Mouse (Mus musculus): ENCODE data around the gene Ecsit. TPM values are rescaled to one million over a fixed set of nuclear protein-coding genes. Genes with fewer than 3 reads are reported as not detected.

Gene Ecsit
- polyA plus RNA-seq, 1 experiment from 2014 or later: 30.0 TPM

DNA sequence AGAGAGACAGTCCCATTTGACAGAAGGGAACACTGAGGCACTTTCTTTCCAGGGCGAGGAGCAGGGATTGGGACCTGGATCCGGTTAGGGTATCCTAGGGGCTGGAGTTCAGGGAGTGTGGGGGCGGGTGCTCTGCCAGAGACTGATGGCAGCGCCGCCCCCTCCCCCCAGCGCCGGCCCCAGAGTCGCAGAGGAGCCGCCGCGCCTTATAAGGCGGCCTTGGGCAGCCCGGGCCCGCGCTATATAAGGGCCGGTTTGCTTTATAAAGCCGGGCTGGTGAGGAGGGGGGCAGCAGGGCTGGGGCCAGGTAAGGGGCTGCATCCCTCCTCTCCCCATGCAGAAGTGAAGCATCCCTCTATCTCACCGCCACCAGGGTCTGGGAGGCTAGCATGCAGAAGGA is 14.7 kb upstream of the Ecsit start:
- H3K36me3 ChIP-seq (ENCODE audit: control insufficient read depth, insufficient read depth, low read length): no peaks in the 10 kb centered on the region
- H3K27me3 ChIP-seq (replicated peaks; ENCODE audit: control insufficient read depth, insufficient read depth, low read length): peaks cover 20% of the 10 kb centered on the region
- no peak overlapping the region for H3K4me2 ChIP-seq (ENCODE audit: low read depth, low read length)
- no peak overlapping the region for H3K27ac ChIP-seq (replicated peaks; ENCODE audit: low read depth, low read length)
- no peak overlapping the region for H3K9ac ChIP-seq (ENCODE audit: low read depth, low read length)
- H3K4me3 ChIP-seq (ENCODE audit: low read depth, low read length): peak overlapping the region; percentile 11; the same call in 1 of the 2 replicates
- no peaks in the 10 kb centered on the region for H3K9me3 ChIP-seq (ENCODE audit: control insufficient read depth, low read length)
- no peak for DNase-seq (ENCODE audit: low spot score)
- no peaks in the 10 kb centered on the region; the same call in 1 of the 2 replicates for H3K4me1 ChIP-seq (ENCODE audit: control insufficient read depth, insufficient read depth, low read length)
- 3% methylated on average over 14 of the region's 18 CpGs for WGBS
- no peak for ATAC-seq (ENCODE audit: low read depth)

DNA sequence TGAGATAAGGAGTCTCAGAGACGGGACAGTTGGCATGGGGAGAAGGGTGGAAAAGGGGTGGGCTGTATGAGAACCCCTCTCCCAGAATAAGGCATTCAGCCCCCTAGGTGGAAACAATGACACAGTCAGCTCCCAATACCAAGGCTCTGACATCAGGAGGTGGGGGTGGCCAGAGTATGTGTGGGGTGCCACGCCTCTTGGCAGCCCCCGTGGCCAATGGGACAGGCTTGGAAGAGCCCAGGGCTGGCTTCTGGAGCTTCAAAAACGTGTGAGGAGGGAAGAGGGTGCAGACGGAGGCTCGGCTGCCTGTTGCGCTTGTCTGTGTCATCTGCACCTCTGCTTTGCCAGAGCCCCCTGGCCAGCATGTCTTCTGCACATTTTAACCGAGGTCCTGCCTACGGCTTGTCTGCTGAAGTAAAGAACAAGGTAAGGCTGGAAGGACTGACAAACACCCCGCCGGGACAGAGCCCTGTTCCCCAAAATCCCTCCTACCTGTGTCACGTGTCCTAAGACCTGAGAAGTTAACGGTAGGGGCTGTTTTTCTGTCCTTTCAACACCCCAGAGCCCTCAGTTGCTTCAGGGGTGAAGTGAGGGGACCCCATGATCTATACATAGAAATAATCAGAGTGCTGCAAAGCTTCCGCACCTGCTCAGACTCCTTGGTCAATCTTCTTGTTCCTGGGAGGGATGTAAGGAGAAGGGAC is 13.9 kb upstream of the Ecsit start, which contains the start of gene Cnn1:
Gene Cnn1, plus strand, starts transcription at position 224 of the 704 bp plus-strand sequence.
- Histone ChIP-seq H3K27ac (replicated peaks; ENCODE audit: low read depth, low read length) (no peak within 1 kb of the TSS), H3K4me2 (ENCODE audit: low read depth, low read length) (0 out of 2 replicates have a peak within 1 kb of the TSS, but pooled peaks have one; percentile 18), H3K9me3 (ENCODE audit: control insufficient read depth, low read length) (no peaks in the 10 kb centered on the region), H3K36me3 (ENCODE audit: control insufficient read depth, insufficient read depth, low read length) (no peaks in the 10 kb centered on the region), H3K4me1 (ENCODE audit: control insufficient read depth, insufficient read depth, low read length) (no peaks in the 10 kb centered on the region; the same call in 1 of the 2 replicates), H3K4me3 (ENCODE audit: low read depth, low read length) (peak within 1 kb of the TSS; percentile 11; the same call in 1 of the 2 replicates), H3K27me3 (replicated peaks; ENCODE audit: control insufficient read depth, insufficient read depth, low read length) (peaks cover 20% of the 10 kb centered on the region), H3K9ac (ENCODE audit: low read depth, low read length) (no peak within 1 kb of the TSS; the same call in 1 of the 2 replicates)
- DNase-seq (ENCODE audit: low spot score): peak; percentile 41
- WGBS: 7% methylated on average over 9 of the region's 14 CpGs
- ATAC-seq (ENCODE audit: low read depth): no peak

DNA sequence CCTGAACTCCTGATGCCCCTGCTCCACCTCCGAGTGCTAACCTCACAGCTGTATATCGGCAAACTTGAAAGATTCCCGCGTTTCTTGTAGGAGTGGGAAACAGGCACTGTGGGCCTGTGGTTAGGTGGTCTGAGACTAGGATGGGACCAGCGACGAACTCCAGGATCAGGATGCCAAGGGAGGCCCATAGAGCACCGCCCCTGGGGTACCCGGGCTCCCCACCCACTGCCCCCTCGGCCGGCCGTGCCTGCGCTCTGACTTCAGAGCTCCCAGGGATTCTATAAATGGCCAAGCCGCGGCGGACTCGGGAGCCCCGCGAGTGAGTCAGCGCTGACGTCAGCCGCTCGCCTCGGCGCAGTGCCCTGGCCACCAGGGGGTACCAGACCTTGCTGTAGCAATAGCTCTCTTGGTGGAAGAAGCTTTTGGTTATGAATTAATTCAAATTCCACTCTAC is 10.6 kb upstream of the Ecsit start:
- peak; percentile 81 for ATAC-seq (ENCODE audit: low read depth)
- Histone ChIP-seq H3K27ac (replicated peaks; ENCODE audit: low read depth, low read length) (no peak overlapping the region), H3K4me2 (ENCODE audit: low read depth, low read length) (peak overlapping the region; percentile 71), H3K36me3 (ENCODE audit: control insufficient read depth, insufficient read depth, low read length) (no peaks in the 10 kb centered on the region), H3K4me3 (ENCODE audit: low read depth, low read length) (peak overlapping the region; percentile 33), H3K9me3 (ENCODE audit: control insufficient read depth, low read length) (no peaks in the 10 kb centered on the region), H3K27me3 (replicated peaks; ENCODE audit: control insufficient read depth, insufficient read depth, low read length) (peaks cover 19% of the 10 kb centered on the region), H3K9ac (ENCODE audit: low read depth, low read length) (peak overlapping the region; percentile 52; the same call in 1 of the 2 replicates), H3K4me1 (ENCODE audit: control insufficient read depth, insufficient read depth, low read length) (no peaks in the 10 kb centered on the region; the same call in 1 of the 2 replicates)
- 2% methylated on average over 19 of the region's 24 CpGs for WGBS
- peak; percentile 76 for DNase-seq (ENCODE audit: low spot score)

DNA sequence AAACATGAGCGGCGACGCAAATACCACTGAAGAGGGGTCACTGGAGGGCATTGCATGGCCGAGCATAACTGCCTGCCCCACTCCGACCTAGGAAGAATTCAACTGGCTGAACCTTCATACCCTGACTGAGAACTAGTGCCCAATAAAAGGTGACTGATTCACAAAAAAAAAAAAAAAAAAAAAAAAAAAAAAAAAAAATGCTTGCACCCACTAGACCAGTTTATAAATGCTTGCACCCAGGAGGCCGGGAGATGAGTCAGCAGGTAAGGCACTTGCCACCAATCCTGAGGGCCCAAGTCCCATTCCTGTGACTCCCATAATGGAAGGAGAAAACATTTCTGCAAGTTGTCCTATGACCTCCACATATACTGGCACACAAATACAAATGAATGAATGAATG is 7.5 kb upstream of the Ecsit start:
- Histone ChIP-seq H3K4me2 (ENCODE audit: low read depth, low read length) (no peak overlapping the region), H3K27me3 (replicated peaks; ENCODE audit: control insufficient read depth, insufficient read depth, low read length) (no peaks in the 10 kb centered on the region), H3K4me3 (ENCODE audit: low read depth, low read length) (no peak overlapping the region), H3K27ac (replicated peaks; ENCODE audit: low read depth, low read length) (no peak overlapping the region), H3K36me3 (ENCODE audit: control insufficient read depth, insufficient read depth, low read length) (no peaks in the 10 kb centered on the region), H3K4me1 (ENCODE audit: control insufficient read depth, insufficient read depth, low read length) (no peaks in the 10 kb centered on the region), H3K9me3 (ENCODE audit: control insufficient read depth, low read length) (no peaks in the 10 kb centered on the region), H3K9ac (ENCODE audit: low read depth, low read length) (no peak overlapping the region)
- 90% methylated on average over 6 of the region's 6 CpGs for WGBS
- ATAC-seq (ENCODE audit: low read depth): no peak
- DNase-seq (ENCODE audit: low spot score): no peak

DNA sequence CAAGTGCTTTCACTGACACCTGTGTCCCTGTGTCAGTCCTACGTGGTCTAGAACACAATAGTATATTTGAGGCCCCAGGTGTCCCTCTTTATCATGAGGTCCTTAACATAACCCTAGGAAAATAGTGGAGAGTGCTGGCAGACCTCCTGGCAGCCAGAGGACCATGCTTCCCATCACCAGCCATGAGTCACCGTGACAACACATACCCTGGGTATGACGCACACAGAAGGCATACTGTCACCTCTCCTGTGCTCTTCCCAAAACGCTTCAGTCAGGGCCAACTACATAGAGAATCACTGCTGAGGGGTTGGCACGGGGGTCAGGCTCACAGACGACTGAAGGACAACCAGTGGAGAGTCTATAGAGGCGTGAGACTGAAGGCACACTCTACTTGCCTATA is 4.7 kb upstream of the Ecsit start:
- ATAC-seq (ENCODE audit: low read depth): no peak
- Histone ChIP-seq H3K27me3 (replicated peaks; ENCODE audit: control insufficient read depth, insufficient read depth, low read length) (no peaks in the 10 kb centered on the region), H3K9ac (ENCODE audit: low read depth, low read length) (no peak overlapping the region), H3K27ac (replicated peaks; ENCODE audit: low read depth, low read length) (no peak overlapping the region), H3K4me3 (ENCODE audit: low read depth, low read length) (no peak overlapping the region), H3K4me1 (ENCODE audit: control insufficient read depth, insufficient read depth, low read length) (peaks cover 3% of the 10 kb centered on the region; the same call in 1 of the 2 replicates), H3K4me2 (ENCODE audit: low read depth, low read length) (no peak overlapping the region), H3K36me3 (ENCODE audit: control insufficient read depth, insufficient read depth, low read length) (no peaks in the 10 kb centered on the region), H3K9me3 (ENCODE audit: control insufficient read depth, low read length) (no peaks in the 10 kb centered on the region)
- DNase-seq (ENCODE audit: low spot score): no peak
- WGBS: 85% methylated on average over 7 of the region's 7 CpGs

DNA sequence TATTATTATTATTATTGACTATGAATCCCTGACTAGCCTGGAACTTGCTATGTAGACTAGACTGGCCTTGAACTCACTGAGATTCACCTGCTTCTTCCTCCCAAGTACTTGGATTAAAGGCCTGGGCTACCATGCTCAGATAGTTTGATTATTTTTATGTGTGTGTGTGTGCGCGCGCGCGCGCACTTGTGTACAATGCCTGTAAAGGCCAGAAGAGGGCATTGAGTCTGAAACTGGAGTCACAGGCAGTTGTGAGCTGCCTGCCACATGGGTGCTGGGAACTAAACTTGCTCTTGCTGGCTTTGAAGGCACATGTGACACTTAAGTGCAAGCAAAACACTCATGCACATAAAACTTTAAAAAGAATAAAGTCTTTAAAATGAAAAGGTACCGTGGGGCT is 4.0 kb upstream of the Ecsit start:
- Histone ChIP-seq H3K4me3 (ENCODE audit: low read depth, low read length) (no peak overlapping the region), H3K4me1 (ENCODE audit: control insufficient read depth, insufficient read depth, low read length) (peaks cover 6% of the 10 kb centered on the region; the same call in 1 of the 2 replicates), H3K36me3 (ENCODE audit: control insufficient read depth, insufficient read depth, low read length) (no peaks in the 10 kb centered on the region), H3K9me3 (ENCODE audit: control insufficient read depth, low read length) (no peaks in the 10 kb centered on the region), H3K27ac (replicated peaks; ENCODE audit: low read depth, low read length) (no peak overlapping the region), H3K27me3 (replicated peaks; ENCODE audit: control insufficient read depth, insufficient read depth, low read length) (no peaks in the 10 kb centered on the region), H3K4me2 (ENCODE audit: low read depth, low read length) (no peak overlapping the region), H3K9ac (ENCODE audit: low read depth, low read length) (no peak overlapping the region)
- DNase-seq (ENCODE audit: low spot score): no peak
- 98% methylated on average over 7 of the region's 7 CpGs for WGBS
- ATAC-seq (ENCODE audit: low read depth): no peak

DNA sequence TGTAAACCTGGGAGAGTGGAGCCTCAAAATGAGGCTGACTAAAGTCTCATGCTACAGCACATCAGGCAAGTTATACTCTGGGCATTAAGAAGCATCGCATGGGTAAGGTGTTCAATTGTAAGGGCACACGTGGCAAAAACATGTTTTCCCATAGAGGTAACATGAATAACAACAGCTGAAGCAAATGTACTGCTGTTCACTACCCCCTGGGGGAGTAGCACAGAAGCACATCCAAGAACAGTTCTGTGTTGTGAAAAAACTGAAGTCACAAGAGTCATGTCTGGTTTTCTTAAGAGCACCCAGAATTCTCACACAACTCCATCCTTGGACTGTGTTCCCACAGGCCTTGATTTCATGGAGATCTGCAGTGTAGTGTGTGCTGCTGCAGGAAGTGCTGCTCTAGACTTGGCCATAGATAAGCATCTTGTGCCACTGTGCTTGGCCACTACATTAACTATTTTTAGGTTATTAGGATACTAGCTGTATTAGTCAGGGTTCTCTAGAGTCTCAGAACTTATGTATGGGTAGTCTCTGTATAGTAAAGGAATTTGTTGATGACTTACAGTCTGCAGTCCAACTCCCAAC is 1.9 kb upstream of the Ecsit start:
- Histone ChIP-seq H3K27me3 (replicated peaks; ENCODE audit: control insufficient read depth, insufficient read depth, low read length) (no peaks in the 10 kb centered on the region), H3K36me3 (ENCODE audit: control insufficient read depth, insufficient read depth, low read length) (0 out of 2 replicates have a peak, but pooled peaks cover 4% of the 10 kb centered on the region), H3K27ac (replicated peaks; ENCODE audit: low read depth, low read length) (no peak overlapping the region), H3K4me2 (ENCODE audit: low read depth, low read length) (no peak overlapping the region), H3K4me1 (ENCODE audit: control insufficient read depth, insufficient read depth, low read length) (peaks cover 6% of the 10 kb centered on the region; the same call in 1 of the 2 replicates), H3K4me3 (ENCODE audit: low read depth, low read length) (no peak overlapping the region), H3K9me3 (ENCODE audit: control insufficient read depth, low read length) (no peaks in the 10 kb centered on the region), H3K9ac (ENCODE audit: low read depth, low read length) (no peak overlapping the region)
- DNase-seq (ENCODE audit: low spot score) (no peak), ATAC-seq (ENCODE audit: low read depth) (no peak)
- WGBS: 81% methylated on average over 2 of the region's 2 CpGs

DNA sequence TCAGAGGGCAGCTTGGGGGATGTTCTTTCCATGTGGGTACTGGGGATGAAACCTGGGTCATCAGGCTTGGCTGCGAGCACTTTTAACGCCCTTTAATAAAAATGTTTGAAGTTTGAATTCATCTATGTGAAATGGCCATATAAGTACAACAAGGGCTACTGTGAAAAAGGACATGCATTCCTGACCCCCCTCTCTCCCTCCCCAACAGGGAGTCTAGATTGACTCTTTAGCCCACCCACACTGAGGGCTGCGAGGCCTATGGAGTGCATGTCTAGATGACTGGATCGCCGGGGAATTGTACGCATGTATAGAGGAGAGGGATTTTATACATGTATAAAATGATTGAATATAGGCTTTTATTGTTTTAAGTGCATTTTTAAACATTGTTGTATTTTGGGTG is 774 bp upstream of the Ecsit start:
- Histone ChIP-seq H3K4me1 (ENCODE audit: control insufficient read depth, insufficient read depth, low read length) (peaks cover 6% of the 10 kb centered on the region; the same call in 1 of the 2 replicates), H3K36me3 (ENCODE audit: control insufficient read depth, insufficient read depth, low read length) (peaks cover 7% of the 10 kb centered on the region; the same call in 1 of the 2 replicates), H3K27ac (replicated peaks; ENCODE audit: low read depth, low read length) (peak overlapping the region; percentile 64), H3K4me2 (ENCODE audit: low read depth, low read length) (peak overlapping the region; percentile 79), H3K27me3 (replicated peaks; ENCODE audit: control insufficient read depth, insufficient read depth, low read length) (no peaks in the 10 kb centered on the region), H3K9ac (ENCODE audit: low read depth, low read length) (peak overlapping the region; percentile 79), H3K9me3 (ENCODE audit: control insufficient read depth, low read length) (no peaks in the 10 kb centered on the region), H3K4me3 (ENCODE audit: low read depth, low read length) (peak overlapping the region; percentile 86)
- DNase-seq (ENCODE audit: low spot score): no peak
- WGBS: 70% methylated on average over 6 of the region's 6 CpGs
- no peak for ATAC-seq (ENCODE audit: low read depth)

Measured in embryonic facial prominence, embryonic 14.5 days (tissue).